Mouse (Mus musculus): Measurements from ENCODE around the gene Cd3d.

DNA sequence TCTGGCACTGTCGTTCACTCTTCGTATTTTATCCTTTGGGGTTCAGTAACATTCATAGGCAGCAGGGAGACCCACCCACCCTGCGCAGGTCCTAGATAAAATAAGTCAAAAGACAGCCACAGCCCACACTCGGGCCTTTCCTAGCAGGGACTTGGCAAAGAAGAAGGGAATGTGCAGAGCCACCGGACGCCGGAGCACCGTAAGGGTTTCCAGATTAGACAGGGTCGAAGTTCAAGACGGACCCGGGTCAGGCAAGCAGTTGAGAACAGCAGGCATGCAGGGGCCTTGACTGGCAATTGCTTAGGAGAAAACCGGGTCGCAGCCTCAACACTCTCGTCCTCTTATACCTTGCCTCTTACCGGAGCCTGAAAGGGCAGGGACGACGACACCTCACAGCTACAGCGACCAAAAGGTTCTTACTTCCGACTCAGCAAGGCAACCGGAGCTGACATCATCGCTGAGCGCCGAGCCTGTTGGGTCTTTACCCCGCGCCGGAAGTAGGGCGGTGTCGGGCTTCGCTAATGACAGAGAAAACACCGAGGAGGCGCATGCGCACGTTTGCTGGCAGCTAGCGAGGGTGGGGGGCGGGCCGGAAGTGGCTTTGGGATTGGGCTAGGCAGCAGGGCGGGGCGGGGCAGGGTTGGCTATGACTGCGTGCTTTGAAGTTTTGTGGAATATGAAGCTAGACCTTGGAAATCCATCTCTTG is 16.3 kb upstream of the Cd3d start, which contains the start of gene Ube4a:
- TF ChIP-seq CTCF (IDR thresholded peaks at IDR 0.05; ENCODE audit: low read depth) = no peak
- no peak for TF ChIP-seq EP300 (IDR thresholded peaks at IDR 0.05; ENCODE audit: low read depth)
